Mouse (Mus musculus) lung, embryonic 14.5 days (tissue): Measurements from ENCODE around the gene Cep164. TPM values are rescaled to one million over a fixed set of nuclear protein-coding genes. Genes with fewer than 3 reads are reported as not detected.
A peak's percentile ranks its signal among the peaks of the same experiment; 100 is the strongest.

ENCODE experiments used
- ATAC-seq: fragments of 200-750 bp; cut with Nextera tagmentation; 2 replicates; pipeline ENCODE4 v1.8.0; 2017; ENCODE audit warnings: mild to moderate bottlenecking, moderate TSS enrichment, moderate library complexity; ENCODE audit not compliant: insufficient read depth
- DNase-seq: peaks from one replicate; pipeline ENCODE4 v3.0.0-alpha.2; 2015
- H3K27ac ChIP-seq: fragments of 300-500 bp; sonication (generic); 2 replicates; pipeline ENCODE4 v1.5.1; 2014; ENCODE audit warnings: low read depth, mild to moderate bottlenecking, moderate library complexity
- H3K27me3 ChIP-seq: fragments of 300-500 bp; sonication (generic); 2 replicates; pipeline ENCODE4 v1.6.1; 2014; ENCODE audit warnings: low read length, control low read depth; ENCODE audit not compliant: insufficient read depth
- H3K36me3 ChIP-seq: fragments of 300-500 bp; sonication (generic); 2 replicates; pipeline ENCODE4 v1.6.1; 2014; ENCODE audit warnings: control low read depth; ENCODE audit not compliant: insufficient read depth
- H3K4me1 ChIP-seq: fragments of 300-500 bp; sonication (generic); 2 replicates; pipeline ENCODE4 v1.6.1; 2014; ENCODE audit warnings: antibody characterized with exemption, control low read depth; ENCODE audit not compliant: insufficient read depth
- H3K4me2 ChIP-seq: fragments of 300-500 bp; sonication (generic); 2 replicates; pipeline ENCODE4 v1.6.1; 2014; ENCODE audit warnings: mild to moderate bottlenecking
- H3K4me3 ChIP-seq: fragments of 300-500 bp; sonication (generic); 2 replicates; pipeline ENCODE4 v1.5.1; 2014; ENCODE audit warnings: low read depth, low read length
- H3K9ac ChIP-seq: fragments of 300-500 bp; sonication (generic); 2 replicates; pipeline ENCODE4 v1.6.1; 2014
- H3K9me3 ChIP-seq: fragments of 300-500 bp; sonication (generic); 2 replicates; pipeline ENCODE4 v1.6.1; 2016; ENCODE audit warnings: low read depth, low read length, control low read depth
- CTCF ChIP-seq: IDR thresholded peaks from 2 replicates; pipeline ENCODE4 v1.5.1; 2016; ENCODE audit warnings: antibody characterized with exemption, low read depth
- WGBS: fragments of 180-500 bp; shearing (Covaris S2); extraction: QIAGEN DNeasy Blood & Tissue Kit; methylation state at CpG from one replicate; pipeline ENCODE4 v1.1.7; 2014; 5-methylcytosine and 5-hydroxymethylcytosine counted together
- polyA plus RNA-seq: library from polyadenylated mRNA; unstranded; fragments of >200 nt; fragmentation: Nextera tagmentation; extraction: Ambion mirVana; gene quantifications from 2 replicates; pipeline ENCODE4 v1.2.1, GENCODE M21; 2014

Cep164 gene
- polyA plus RNA-seq, 1 experiment from 2014 or later, result 26.9 TPM

DNA sequence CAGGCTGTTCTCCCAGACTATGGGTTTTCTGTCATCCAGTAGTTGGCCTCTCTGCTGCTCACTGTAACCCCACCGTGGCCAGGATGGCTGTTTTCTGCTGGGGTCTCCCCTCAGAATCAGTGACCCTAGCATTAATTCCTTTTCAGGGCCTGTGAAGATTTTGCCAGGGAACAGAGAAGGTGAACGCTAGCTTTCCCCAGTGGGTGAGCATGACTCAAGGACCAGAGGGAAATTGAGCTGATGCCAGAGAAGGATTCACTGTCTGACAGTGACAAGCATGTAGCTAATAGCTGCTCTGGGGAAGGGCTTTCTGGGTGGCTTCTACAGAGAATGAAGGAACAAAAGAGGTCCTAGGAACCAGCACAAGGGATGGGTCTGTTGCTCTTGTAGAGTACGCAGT is 17.1 kb upstream of the Cep164 start:
- no peak for DNase-seq
- 0 out of 2 replicates have a peak, but pooled peaks cover 4% of the 10 kb centered on the region for H3K4me1 ChIP-seq
- TF ChIP-seq CTCF, result no peak
- no peak overlapping the region for H3K4me3 ChIP-seq
- no peaks in the 10 kb centered on the region for H3K9me3 ChIP-seq
- no peaks in the 10 kb centered on the region for H3K27me3 ChIP-seq
- H3K4me2 ChIP-seq, result no peak overlapping the region
- no peak overlapping the region for H3K9ac ChIP-seq
- 86% methylated on average over 3 of the region's 3 CpGs for WGBS
- no peak overlapping the region for H3K27ac ChIP-seq
- no peak for ATAC-seq
- no peaks in the 10 kb centered on the region for H3K36me3 ChIP-seq

DNA sequence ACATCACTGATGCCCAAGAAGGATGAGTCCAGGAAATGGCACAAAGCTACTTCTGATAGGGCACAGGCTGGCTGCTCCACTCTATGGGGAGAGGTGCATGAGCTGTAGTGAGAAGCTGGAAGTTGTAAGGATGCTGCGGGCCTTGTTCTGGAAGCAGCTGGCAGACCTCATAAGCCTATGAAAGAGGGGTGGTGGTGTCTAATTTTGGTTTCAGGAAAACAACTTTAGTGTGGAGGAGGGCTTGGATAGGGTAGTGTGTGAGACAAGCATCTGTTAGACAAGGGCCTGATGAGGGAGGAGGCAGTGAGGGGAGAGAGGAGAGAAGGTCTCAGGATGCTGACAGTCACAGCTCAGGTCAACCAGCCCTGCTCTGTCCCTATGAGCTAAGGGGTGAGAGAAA is 15.3 kb upstream of the Cep164 start:
- Histone ChIP-seq H3K9me3 (no peaks in the 10 kb centered on the region), H3K4me1 (peaks cover 9% of the 10 kb centered on the region), H3K4me3 (no peak overlapping the region), H3K4me2 (no peak overlapping the region), H3K9ac (no peak overlapping the region), H3K27me3 (no peaks in the 10 kb centered on the region), H3K27ac (no peak overlapping the region), H3K36me3 (no peaks in the 10 kb centered on the region)
- ATAC-seq (no peak), DNase-seq (no peak)
- WGBS, result 54% methylated on average over 1 of the region's 1 CpGs
- TF ChIP-seq CTCF, result no peak

DNA sequence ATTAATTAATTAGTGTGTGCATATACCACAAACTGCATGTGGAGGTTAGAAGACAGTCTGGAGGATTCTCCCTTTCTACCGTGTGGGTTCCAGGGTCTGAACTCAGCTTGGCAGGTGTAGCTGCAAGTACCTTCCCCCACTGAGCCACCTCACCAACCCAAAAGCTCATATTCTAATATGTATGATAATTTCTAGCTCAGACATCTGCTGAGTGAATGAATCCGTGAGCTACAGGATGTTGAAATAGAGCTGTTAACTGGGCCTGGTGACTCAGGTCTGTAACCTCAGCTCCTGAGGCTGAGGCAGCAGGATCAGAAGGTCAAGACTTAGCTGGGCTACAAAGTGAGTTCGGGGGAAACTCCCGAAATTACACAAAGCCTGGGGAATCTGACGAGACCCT is 14.5 kb upstream of the Cep164 start:
- TF ChIP-seq CTCF, result no peak
- no peak for ATAC-seq
- H3K4me1 ChIP-seq, result peaks cover 9% of the 10 kb centered on the region
- H3K27me3 ChIP-seq, result no peaks in the 10 kb centered on the region
- no peaks in the 10 kb centered on the region for H3K36me3 ChIP-seq
- no peak overlapping the region for H3K27ac ChIP-seq
- DNase-seq, result no peak
- H3K9me3 ChIP-seq, result no peaks in the 10 kb centered on the region
- H3K4me3 ChIP-seq, result no peak overlapping the region
- H3K9ac ChIP-seq, result no peak overlapping the region
- no peak overlapping the region for H3K4me2 ChIP-seq
- 77% methylated on average over 5 of the region's 5 CpGs for WGBS

DNA sequence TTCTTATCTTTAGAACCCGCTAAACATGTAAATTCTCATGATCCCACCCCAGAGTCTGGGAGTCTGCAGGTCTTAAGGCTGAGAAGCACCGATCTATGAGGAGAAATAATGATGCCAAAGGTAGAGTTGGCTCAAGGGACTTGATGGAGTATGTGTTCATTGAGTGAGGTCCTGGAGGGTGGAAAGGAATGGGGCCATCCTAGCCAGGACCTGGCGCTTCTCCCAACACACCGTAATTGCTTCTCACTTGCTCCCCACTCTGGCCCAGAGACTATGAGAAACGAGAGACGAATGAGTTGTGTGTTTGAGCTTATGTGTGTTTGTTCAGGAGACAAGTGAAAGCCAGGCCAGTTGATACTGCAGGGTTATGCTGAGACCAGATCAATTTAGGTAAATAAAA is 13.0 kb upstream of the Cep164 start:
- Histone ChIP-seq H3K4me2 (no peak overlapping the region), H3K4me3 (no peak overlapping the region), H3K36me3 (no peaks in the 10 kb centered on the region), H3K27ac (peak overlapping the region; percentile 6; the same call in 1 of the 2 replicates), H3K9me3 (no peaks in the 10 kb centered on the region), H3K27me3 (no peaks in the 10 kb centered on the region), H3K4me1 (peaks cover 9% of the 10 kb centered on the region), H3K9ac (no peak overlapping the region)
- no peak for TF ChIP-seq CTCF
- DNase-seq, result no peak
- WGBS, result 65% methylated on average over 6 of the region's 6 CpGs
- no peak for ATAC-seq

DNA sequence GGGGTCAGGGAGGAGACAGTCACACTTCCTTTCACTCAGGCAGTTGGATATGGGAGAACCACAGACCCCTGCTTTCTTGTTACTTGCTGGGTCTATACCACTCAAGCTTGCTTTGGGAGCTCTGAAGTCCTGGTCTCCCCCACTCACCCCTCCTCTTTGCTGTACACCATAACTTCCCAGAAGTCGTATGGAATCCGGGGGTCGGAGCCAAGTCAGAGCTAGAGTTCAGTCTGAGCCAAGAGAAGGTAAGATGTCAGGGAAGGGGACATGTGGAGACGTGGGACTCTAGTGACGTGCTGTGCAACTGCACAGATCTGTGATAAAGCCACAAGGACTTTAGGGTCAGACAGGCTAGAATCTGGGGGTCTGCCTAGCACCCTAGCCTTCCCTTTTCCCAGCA is 11.8 kb upstream of the Cep164 start:
- WGBS, result 51% methylated on average over 5 of the region's 5 CpGs
- ATAC-seq, result no peak
- H3K27ac ChIP-seq, result no peak overlapping the region

DNA sequence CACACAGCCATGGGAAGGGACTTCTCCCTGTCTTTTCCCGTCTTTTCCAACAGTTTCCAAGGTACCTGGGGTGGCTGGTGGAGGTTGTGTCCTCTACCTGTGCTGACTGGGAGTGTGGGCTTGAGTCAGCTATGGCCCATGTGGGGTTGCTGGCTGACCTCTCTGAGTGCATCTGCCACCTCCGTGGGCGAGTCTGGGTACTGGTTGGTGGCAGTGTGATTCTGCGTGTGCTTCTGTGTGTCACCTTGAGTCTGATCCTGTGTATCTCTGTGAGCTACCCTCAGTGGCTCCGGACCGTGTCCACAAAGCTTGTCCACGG is 11.4 kb upstream of the Cep164 start:
- H3K4me2 ChIP-seq, result peak overlapping the region; percentile 96
- H3K4me1 ChIP-seq, result peaks cover 9% of the 10 kb centered on the region

More for the DNA sequence above, 11.8 kb upstream of the Cep164 start:
- H3K27me3 ChIP-seq, result no peaks in the 10 kb centered on the region
- no peak overlapping the region for H3K4me3 ChIP-seq
- peaks cover 9% of the 10 kb centered on the region for H3K4me1 ChIP-seq
- DNase-seq, result no peak
- H3K4me2 ChIP-seq, result peak overlapping the region; percentile 96
- H3K9me3 ChIP-seq, result no peaks in the 10 kb centered on the region
- no peak for TF ChIP-seq CTCF
- no peak overlapping the region; the same call in 1 of the 2 replicates for H3K9ac ChIP-seq
- no peaks in the 10 kb centered on the region for H3K36me3 ChIP-seq

DNA sequence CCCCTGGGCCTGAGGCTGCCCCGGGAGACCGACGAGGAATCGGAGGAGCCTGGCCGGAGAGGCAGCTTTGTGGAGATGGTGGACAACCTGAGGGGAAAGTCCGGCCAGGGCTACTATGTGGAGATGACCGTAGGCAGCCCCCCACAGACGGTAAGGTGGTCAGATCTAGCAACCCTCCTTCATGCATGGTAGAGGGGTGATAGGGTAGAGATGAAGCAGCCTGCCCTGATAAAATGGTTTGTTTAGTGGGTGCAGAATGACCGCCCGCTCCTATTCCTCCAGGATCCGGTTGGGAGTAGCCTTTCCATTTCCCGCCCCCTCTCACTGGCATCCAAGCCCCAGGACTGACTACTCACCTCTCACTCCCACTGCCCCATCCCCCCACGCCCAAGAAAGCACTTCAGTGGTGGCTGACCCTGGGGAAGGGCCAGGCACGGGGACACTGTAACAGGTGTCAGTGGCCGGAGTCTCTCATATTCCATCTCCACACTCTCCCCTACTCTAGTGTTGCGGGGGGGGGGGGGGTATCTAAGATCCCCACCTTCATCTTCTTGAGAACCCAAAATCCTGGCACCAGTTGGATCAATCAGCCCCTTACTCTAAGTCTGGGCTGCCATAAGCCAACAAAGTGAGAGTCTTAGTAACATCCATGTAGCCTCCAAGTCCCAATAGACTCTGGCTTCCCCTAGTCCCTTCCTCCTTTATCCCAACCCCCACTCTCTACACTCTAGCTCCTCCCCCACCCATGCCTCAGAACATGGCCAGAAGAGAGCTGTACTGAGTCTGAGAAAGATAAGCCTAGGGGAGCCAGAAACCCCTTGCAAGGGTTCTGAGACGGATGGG is 10.9 kb upstream of the Cep164 start:
- peak; percentile 28; the same call in 1 of the 2 replicates for ATAC-seq

More for the DNA sequence above, 11.4 kb upstream of the Cep164 start:
- no peaks in the 10 kb centered on the region for H3K9me3 ChIP-seq
- peak overlapping the region; percentile 71 for H3K9ac ChIP-seq
- H3K27ac ChIP-seq, result no peak overlapping the region
- no peak for TF ChIP-seq CTCF
- DNase-seq (no peak), ATAC-seq (no peak)
- 65% methylated on average over 7 of the region's 7 CpGs for WGBS
- peak overlapping the region; percentile 65 for H3K4me3 ChIP-seq
- no peaks in the 10 kb centered on the region for H3K27me3 ChIP-seq
- H3K36me3 ChIP-seq, result no peaks in the 10 kb centered on the region

More for the DNA sequence above, 10.9 kb upstream of the Cep164 start:
- Histone ChIP-seq H3K9ac (peak overlapping the region; percentile 71), H3K4me2 (peak overlapping the region; percentile 96), H3K27me3 (no peaks in the 10 kb centered on the region), H3K4me1 (peaks cover 9% of the 10 kb centered on the region), H3K36me3 (no peaks in the 10 kb centered on the region), H3K27ac (no peak overlapping the region; the same call in 1 of the 2 replicates), H3K9me3 (no peaks in the 10 kb centered on the region), H3K4me3 (peak overlapping the region; percentile 65)
- WGBS, result 12% methylated on average over 17 of the region's 17 CpGs
- no peak for TF ChIP-seq CTCF
- DNase-seq, result peak; percentile 17
